Mouse (Mus musculus): Measurements from ENCODE around the gene Xirp1. TPM values are rescaled to one million over a fixed set of nuclear protein-coding genes. Genes with fewer than 3 reads are reported as not detected.

Gene Xirp1
- polyA plus RNA-seq, 1 experiment from 2014 or later, result 0.22 TPM

- no peak overlapping the region for H3K4me2 ChIP-seq (replicated peaks; ENCODE audit: low read depth, low read length)
- no peak overlapping the region for H3K9ac ChIP-seq (replicated peaks; ENCODE audit: low read length)
- ATAC-seq (ENCODE audit: low FRiP score, low TSS enrichment), result no peak
- no peak overlapping the region for H3K4me3 ChIP-seq (ENCODE audit: low read length)
- H3K9me3 ChIP-seq (ENCODE audit: low read length), result no peaks in the 10 kb centered on the region
- 84% methylated on average over 3 of the region's 3 CpGs for WGBS
- H3K27ac ChIP-seq (ENCODE audit: low read length), result no peak overlapping the region
- H3K4me1 ChIP-seq (ENCODE audit: insufficient read depth, low read length), result no peaks in the 10 kb centered on the region
- H3K27me3 ChIP-seq (ENCODE audit: insufficient read depth, low read length), result no peaks in the 10 kb centered on the region
- H3K36me3 ChIP-seq (ENCODE audit: insufficient read depth, low read length), result no peaks in the 10 kb centered on the region
Observed at GRCm38 (mm10) chr9:120049407-120049806, 26.0 kb upstream of the Xirp1 start.

DNA sequence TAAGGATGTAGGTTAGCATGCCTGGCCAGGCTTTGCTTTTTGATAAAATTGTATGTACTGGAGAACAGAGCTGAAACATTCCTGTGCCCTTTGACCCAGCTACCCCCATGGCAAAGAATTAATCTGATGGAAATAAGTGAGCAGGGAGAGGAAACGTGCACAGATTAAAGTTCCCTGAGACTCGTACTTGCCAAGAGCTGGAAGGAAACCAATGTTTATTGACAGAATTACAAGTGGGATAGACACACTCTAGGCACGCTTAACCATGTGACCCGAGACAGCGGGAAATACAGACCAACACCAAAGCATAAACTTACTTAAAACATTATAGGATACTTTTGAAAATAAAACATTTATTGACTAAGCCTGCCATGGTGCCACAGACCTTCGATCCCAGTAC is 25.1 kb upstream of the Xirp1 start:
- Histone ChIP-seq H3K36me3 (ENCODE audit: insufficient read depth, low read length) (no peaks in the 10 kb centered on the region), H3K4me2 (replicated peaks; ENCODE audit: low read depth, low read length) (no peak overlapping the region), H3K9me3 (ENCODE audit: low read length) (no peaks in the 10 kb centered on the region), H3K4me3 (ENCODE audit: low read length) (no peak overlapping the region), H3K4me1 (ENCODE audit: insufficient read depth, low read length) (no peaks in the 10 kb centered on the region), H3K9ac (replicated peaks; ENCODE audit: low read length) (no peak overlapping the region), H3K27me3 (ENCODE audit: insufficient read depth, low read length) (no peaks in the 10 kb centered on the region), H3K27ac (ENCODE audit: low read length) (no peak overlapping the region)
- ATAC-seq (ENCODE audit: low FRiP score, low TSS enrichment), result no peak
- WGBS, result 74% methylated on average over 6 of the region's 6 CpGs

DNA sequence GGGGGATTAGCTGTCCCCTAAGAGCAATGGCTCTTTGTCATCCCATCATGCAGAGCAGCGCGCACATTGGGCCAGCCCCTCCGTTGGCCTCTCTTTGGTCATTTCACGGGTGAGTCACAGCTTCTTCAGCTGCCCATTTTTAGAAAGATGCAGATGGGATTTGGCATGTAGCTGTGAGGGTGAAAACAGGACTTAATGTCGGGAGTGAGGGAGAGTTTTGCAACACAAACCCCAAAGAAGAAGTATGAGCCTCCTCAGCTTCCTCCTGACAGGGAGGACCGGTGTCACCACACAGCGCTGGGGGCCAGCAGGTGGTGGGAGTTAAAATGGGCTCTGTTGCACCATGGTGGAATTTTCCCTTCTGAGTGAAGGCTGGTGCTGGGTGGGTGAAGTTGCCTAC is 19.7 kb upstream of the Xirp1 start:
- Histone ChIP-seq H3K4me1 (ENCODE audit: insufficient read depth, low read length) (no peaks in the 10 kb centered on the region), H3K9me3 (ENCODE audit: low read length) (no peaks in the 10 kb centered on the region), H3K36me3 (ENCODE audit: insufficient read depth, low read length) (no peaks in the 10 kb centered on the region), H3K27me3 (ENCODE audit: insufficient read depth, low read length) (no peaks in the 10 kb centered on the region), H3K4me2 (replicated peaks; ENCODE audit: low read depth, low read length) (no peak overlapping the region), H3K4me3 (ENCODE audit: low read length) (no peak overlapping the region), H3K9ac (replicated peaks; ENCODE audit: low read length) (no peak overlapping the region), H3K27ac (ENCODE audit: low read length) (no peak overlapping the region)
- no peak for ATAC-seq (ENCODE audit: low FRiP score, low TSS enrichment)
- WGBS, result 78% methylated on average over 7 of the region's 7 CpGs

DNA sequence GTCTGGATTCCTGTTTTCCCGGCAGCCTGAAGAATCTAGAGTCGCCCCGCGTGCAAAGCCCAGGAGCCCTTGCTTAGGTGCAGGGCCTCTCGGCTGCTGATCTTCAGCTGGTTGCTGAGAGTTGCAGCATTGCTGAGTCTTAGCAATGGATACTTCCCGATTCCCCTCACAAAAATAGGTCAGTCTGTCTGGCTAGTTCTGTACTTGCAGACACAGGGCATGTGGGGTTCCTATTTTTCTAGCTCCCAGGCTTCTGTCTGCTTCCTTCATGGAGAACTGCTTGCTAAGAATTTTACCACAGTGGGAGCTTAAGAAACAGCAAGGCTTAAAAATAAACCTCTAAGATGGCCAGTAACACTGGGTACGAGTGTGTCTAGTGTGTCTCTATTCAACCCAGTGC is 14.0 kb upstream of the Xirp1 start:
- ATAC-seq (ENCODE audit: low FRiP score, low TSS enrichment), result no peak
- H3K9me3 ChIP-seq (ENCODE audit: low read length), result no peaks in the 10 kb centered on the region
- WGBS, result 83% methylated on average over 7 of the region's 7 CpGs

DNA sequence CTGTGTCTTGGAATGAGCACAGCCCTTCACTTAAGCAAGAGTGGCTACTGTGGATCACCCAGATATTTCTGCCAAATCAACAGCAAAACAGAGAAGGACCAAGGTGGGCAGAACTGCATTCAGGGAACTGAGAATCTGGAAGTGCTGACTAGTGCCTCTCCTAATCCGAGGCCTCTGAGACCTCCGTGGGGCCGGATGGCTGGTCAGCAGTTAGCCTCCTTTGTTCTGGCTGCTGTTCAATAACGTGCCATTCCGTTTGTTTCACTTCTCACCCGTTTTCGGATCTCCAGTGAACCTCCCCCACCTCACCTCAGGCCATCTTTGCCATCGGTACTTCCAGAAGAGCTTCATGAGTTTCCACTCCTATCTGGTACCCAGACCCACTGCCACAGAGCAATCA is 11.0 kb upstream of the Xirp1 start:
- H3K4me1 ChIP-seq (ENCODE audit: insufficient read depth, low read length), result no peaks in the 10 kb centered on the region
- ATAC-seq (ENCODE audit: low FRiP score, low TSS enrichment), result no peak
- no peak overlapping the region for H3K9ac ChIP-seq (replicated peaks; ENCODE audit: low read length)
- H3K4me3 ChIP-seq (ENCODE audit: low read length), result no peak overlapping the region
- no peaks in the 10 kb centered on the region for H3K9me3 ChIP-seq (ENCODE audit: low read length)
- H3K36me3 ChIP-seq (ENCODE audit: insufficient read depth, low read length), result no peaks in the 10 kb centered on the region
- no peaks in the 10 kb centered on the region for H3K27me3 ChIP-seq (ENCODE audit: insufficient read depth, low read length)
- no peak overlapping the region for H3K27ac ChIP-seq (ENCODE audit: low read length)
- no peak overlapping the region for H3K4me2 ChIP-seq (replicated peaks; ENCODE audit: low read depth, low read length)
- 82% methylated on average over 8 of the region's 8 CpGs for WGBS

More for the DNA sequence above, 14.0 kb upstream of the Xirp1 start:
- no peaks in the 10 kb centered on the region for H3K4me1 ChIP-seq (ENCODE audit: insufficient read depth, low read length)
- H3K9ac ChIP-seq (replicated peaks; ENCODE audit: low read length), result no peak overlapping the region
- H3K36me3 ChIP-seq (ENCODE audit: insufficient read depth, low read length), result no peaks in the 10 kb centered on the region
- H3K4me2 ChIP-seq (replicated peaks; ENCODE audit: low read depth, low read length), result no peak overlapping the region
- H3K27ac ChIP-seq (ENCODE audit: low read length), result no peak overlapping the region
- no peak overlapping the region for H3K4me3 ChIP-seq (ENCODE audit: low read length)
- no peaks in the 10 kb centered on the region for H3K27me3 ChIP-seq (ENCODE audit: insufficient read depth, low read length)

DNA sequence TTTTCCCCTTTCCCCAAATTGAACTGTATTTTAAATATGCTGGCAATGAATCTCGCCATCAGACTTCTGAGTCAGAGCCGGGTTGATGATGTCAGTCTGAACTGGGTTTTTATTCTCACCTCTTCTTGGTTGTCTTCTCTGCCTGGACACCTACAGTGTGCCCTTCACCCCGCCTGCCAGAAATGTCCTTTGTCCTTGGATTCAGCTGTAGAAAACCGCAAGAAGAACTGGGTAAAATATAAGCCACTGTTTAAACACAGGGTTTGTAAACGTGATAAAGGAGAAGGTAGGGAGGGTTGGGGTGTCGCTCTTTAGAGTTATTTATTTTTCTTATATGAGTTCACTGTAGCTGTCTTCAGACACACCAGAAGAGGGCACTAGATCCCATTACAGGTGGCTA is 9.3 kb upstream of the Xirp1 start:
- H3K27ac ChIP-seq (ENCODE audit: low read length), result no peak overlapping the region
- H3K9ac ChIP-seq (replicated peaks; ENCODE audit: low read length), result no peak overlapping the region
- no peak overlapping the region for H3K4me3 ChIP-seq (ENCODE audit: low read length)
- no peak overlapping the region for H3K4me2 ChIP-seq (replicated peaks; ENCODE audit: low read depth, low read length)
- H3K27me3 ChIP-seq (ENCODE audit: insufficient read depth, low read length), result no peaks in the 10 kb centered on the region
- no peak for ATAC-seq (ENCODE audit: low FRiP score, low TSS enrichment)
- WGBS, result 83% methylated on average over 6 of the region's 6 CpGs
- H3K4me1 ChIP-seq (ENCODE audit: insufficient read depth, low read length), result no peaks in the 10 kb centered on the region
- H3K36me3 ChIP-seq (ENCODE audit: insufficient read depth, low read length), result no peaks in the 10 kb centered on the region
- no peaks in the 10 kb centered on the region for H3K9me3 ChIP-seq (ENCODE audit: low read length)

- Histone ChIP-seq H3K27ac (ENCODE audit: low read length) (no peak overlapping the region), H3K9ac (replicated peaks; ENCODE audit: low read length) (no peak overlapping the region), H3K4me3 (ENCODE audit: low read length) (no peak overlapping the region), H3K9me3 (ENCODE audit: low read length) (no peaks in the 10 kb centered on the region), H3K4me2 (replicated peaks; ENCODE audit: low read depth, low read length) (no peak overlapping the region), H3K4me1 (ENCODE audit: insufficient read depth, low read length) (no peaks in the 10 kb centered on the region), H3K36me3 (ENCODE audit: insufficient read depth, low read length) (no peaks in the 10 kb centered on the region), H3K27me3 (ENCODE audit: insufficient read depth, low read length) (no peaks in the 10 kb centered on the region)
- 85% methylated on average over 10 of the region's 10 CpGs for WGBS
- ATAC-seq (ENCODE audit: low FRiP score, low TSS enrichment), result no peak
Observed at GRCm38 (mm10) chr9:120030421-120030820, 7.0 kb upstream of the Xirp1 start.

DNA sequence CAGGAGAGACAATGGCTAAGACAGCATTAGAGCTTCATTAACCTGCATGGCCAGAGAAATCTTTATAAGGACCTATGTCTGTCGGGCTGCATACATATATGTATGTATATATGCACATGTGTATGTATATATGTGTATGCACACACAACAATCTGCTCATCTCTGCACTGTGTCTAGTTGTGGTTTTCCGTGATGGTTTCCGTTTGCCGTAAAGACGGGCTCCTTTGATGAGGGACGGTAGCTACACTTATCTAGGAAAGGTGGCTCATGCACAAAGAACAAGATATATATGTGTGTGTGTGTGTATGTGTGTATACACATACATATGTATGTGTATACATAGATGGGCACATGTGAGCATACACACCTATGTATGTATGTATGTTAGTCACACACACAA is 6.5 kb upstream of the Xirp1 start:
- H3K27ac ChIP-seq (ENCODE audit: low read length), result no peak overlapping the region
- H3K27me3 ChIP-seq (ENCODE audit: insufficient read depth, low read length), result no peaks in the 10 kb centered on the region
- no peak overlapping the region for H3K4me3 ChIP-seq (ENCODE audit: low read length)
- no peaks in the 10 kb centered on the region for H3K36me3 ChIP-seq (ENCODE audit: insufficient read depth, low read length)
- H3K4me2 ChIP-seq (replicated peaks; ENCODE audit: low read depth, low read length), result no peak overlapping the region
- no peaks in the 10 kb centered on the region for H3K9me3 ChIP-seq (ENCODE audit: low read length)
- ATAC-seq (ENCODE audit: low FRiP score, low TSS enrichment), result no peak
- no peaks in the 10 kb centered on the region for H3K4me1 ChIP-seq (ENCODE audit: insufficient read depth, low read length)
- WGBS, result 89% methylated on average over 6 of the region's 6 CpGs
- H3K9ac ChIP-seq (replicated peaks; ENCODE audit: low read length), result no peak overlapping the region

- Histone ChIP-seq H3K4me2 (replicated peaks; ENCODE audit: low read depth, low read length) (no peak overlapping the region), H3K4me1 (ENCODE audit: insufficient read depth, low read length) (no peaks in the 10 kb centered on the region), H3K4me3 (ENCODE audit: low read length) (no peak overlapping the region), H3K27ac (ENCODE audit: low read length) (no peak overlapping the region), H3K9me3 (ENCODE audit: low read length) (no peaks in the 10 kb centered on the region), H3K27me3 (ENCODE audit: insufficient read depth, low read length) (no peaks in the 10 kb centered on the region), H3K9ac (replicated peaks; ENCODE audit: low read length) (no peak overlapping the region), H3K36me3 (ENCODE audit: insufficient read depth, low read length) (no peaks in the 10 kb centered on the region)
- WGBS, result 25% methylated on average over 14 of the region's 14 CpGs
- peak; percentile 33 for ATAC-seq (ENCODE audit: low FRiP score, low TSS enrichment)
Observed at GRCm38 (mm10) chr9:120027401-120028151, 4.2 kb upstream of the Xirp1 start.

GRCm38 (mm10) chr9:120024625-120025024 is 1.2 kb upstream of the Xirp1 start:
- Histone ChIP-seq H3K36me3 (ENCODE audit: insufficient read depth, low read length) (no peaks in the 10 kb centered on the region), H3K9ac (replicated peaks; ENCODE audit: low read length) (no peak overlapping the region), H3K4me3 (ENCODE audit: low read length) (no peak overlapping the region), H3K27ac (ENCODE audit: low read length) (no peak overlapping the region), H3K4me2 (replicated peaks; ENCODE audit: low read depth, low read length) (no peak overlapping the region), H3K9me3 (ENCODE audit: low read length) (no peaks in the 10 kb centered on the region), H3K27me3 (ENCODE audit: insufficient read depth, low read length) (no peaks in the 10 kb centered on the region), H3K4me1 (ENCODE audit: insufficient read depth, low read length) (no peaks in the 10 kb centered on the region)
- ATAC-seq (ENCODE audit: low FRiP score, low TSS enrichment), result no peak
- 87% methylated on average over 5 of the region's 5 CpGs for WGBS

Measured in kidney, embryonic 16.5 days (tissue).